Mouse (Mus musculus) large intestine, adult 2 months (tissue): Measurements from ENCODE around the gene Pi4ka. TPM values are rescaled to one million over a fixed set of nuclear protein-coding genes. Genes with fewer than 3 reads are reported as not detected.

Experiments
- DNase-seq: peaks from one replicate; pipeline ENCODE4 v3.0.0-alpha.2; 2012; ENCODE audit warnings: low read depth, low spot score
- WGBS: fragments of 180-500 bp; shearing (Covaris S2); methylation state at CpG from one replicate; pipeline ENCODE4 v1.1.7; 2018; 5-methylcytosine and 5-hydroxymethylcytosine counted together
- polyA plus RNA-seq: library from polyadenylated mRNA; depleted of rRNA; stranded (reverse); fragments of >200 nt; gene quantifications from 2 replicates; pipeline ENCODE4 v1.2.3, GENCODE M21; 2012

Pi4ka gene
- polyA plus RNA-seq, 1 experiment, result 54.5 TPM

DNA sequence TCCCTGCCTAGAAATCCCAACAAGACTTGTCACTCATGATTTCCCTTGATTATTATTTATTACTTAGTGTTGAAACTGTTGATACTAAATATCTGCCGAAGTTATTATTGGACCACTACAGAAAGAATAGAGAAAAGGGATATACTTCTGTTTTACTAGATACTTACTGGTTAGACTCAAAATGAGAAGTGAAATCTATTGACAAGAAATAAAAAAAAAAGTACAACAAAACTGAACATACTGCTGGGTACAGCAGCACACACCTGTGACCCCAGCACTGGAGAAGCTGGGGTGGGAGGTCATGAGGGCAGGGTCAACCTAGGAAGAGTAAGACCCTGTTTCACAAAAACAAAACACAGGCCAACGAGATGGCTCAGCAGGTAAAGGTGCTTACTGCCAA, 65.4 kb downstream of the Pi4ka start:
- DNase-seq, result no peak
- 82% methylated on average over 2 of the region's 2 CpGs for WGBS

DNA sequence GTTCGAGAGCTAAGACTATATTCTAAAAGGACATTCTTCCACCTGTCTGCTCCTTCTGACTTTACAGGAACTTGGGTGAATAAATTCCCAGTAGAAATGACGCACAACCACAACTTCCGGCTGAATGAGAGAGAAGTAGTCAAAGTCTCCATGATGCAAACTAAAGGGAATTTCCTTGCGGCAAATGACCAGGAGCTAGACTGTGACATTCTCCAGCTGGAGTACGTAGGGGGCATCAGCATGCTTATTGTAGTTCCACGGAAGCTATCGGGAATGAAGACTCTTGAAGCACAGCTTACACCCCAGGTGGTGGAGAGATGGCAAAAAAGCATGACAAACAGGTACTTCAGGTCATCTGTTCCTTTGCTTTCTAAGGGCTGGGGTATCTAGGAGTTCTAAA, 66.4 kb downstream of the Pi4ka start:
- WGBS, result 83% methylated on average over 7 of the region's 7 CpGs
- DNase-seq, result no peak

DNA sequence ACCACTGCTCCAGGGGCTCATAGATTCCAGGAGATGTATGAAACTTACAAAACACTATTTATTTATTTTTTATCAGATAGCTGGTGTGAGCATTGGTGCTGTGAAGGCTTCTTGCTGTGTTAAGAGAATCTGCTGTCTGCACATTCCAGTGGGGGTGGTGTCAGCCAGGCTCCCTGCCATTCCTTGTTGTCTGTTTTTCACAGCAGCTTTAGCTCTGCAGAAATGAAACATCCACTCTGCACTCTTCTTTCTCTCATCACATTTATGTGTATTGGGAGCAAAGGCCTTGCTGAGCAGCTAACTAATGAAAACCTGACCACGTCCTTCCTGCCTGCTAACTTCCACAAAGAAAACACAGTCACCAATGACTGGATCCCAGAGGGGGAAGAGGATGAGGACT, 70.0 kb downstream of the Pi4ka start:
- WGBS, result 77% methylated on average over 1 of the region's 1 CpGs
- DNase-seq, result no peak

DNA sequence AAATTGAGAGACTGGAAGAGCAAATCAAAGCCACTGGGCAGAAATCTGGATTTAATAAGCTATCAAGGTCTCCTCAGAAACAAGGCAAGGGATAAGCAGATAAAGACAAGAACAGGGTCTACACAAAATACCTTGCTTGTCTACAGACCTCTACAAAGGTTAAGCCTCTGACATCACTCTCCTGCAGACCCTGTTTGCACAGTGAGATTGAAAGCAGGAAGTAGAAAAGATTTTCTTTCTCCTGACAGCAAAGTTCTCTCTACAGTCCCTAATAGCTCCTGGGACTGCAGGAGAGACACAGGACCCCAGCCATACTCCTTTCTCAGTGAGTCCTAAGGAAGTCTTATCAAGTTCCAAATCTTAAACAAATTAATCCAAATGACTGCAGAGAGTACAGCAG, 71.5 kb downstream of the Pi4ka start:
- no peak for DNase-seq

DNA sequence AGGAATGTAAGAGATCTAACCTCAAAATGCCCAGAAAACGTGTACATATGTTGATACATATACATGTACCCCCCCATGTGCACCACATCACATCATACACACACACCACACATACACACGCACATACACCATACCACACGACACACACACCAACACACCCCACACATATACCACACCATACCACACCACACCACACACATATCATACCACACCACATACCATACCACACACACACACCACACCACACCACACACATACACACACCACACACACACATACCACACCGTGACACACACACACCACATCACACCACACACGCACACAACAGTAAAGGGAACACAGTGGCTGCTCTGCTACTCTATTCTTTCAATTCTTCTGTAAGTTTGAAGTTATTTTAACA, 74.3 kb downstream of the Pi4ka start:
- 93% methylated on average over 5 of the region's 5 CpGs for WGBS
- DNase-seq, result no peak

DNA sequence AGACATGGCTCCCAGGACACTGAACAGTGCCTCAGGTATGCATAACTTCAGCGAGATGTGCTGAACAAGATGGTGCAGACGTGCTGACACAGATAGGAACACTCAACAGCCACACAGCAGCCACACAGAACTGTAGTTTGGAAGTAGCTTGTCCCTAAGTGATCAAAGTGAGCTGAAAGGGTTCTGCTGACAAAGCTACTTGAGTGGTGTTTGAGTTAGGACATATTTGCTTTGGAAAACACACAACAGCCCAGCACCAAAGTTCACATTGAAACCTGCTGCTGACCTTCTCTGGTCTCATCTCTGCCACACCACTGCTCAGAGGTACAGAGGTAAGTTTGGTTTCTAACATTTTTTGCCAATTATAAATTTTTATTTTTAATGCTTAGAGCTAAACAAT, 75.0 kb downstream of the Pi4ka start, which contains the start of gene Serpind1:
Gene Serpind1, plus strand, starts transcription at position 256 of the 400 bp plus-strand sequence.
- no peak for DNase-seq
- WGBS, result 64% methylated on average over 2 of the region's 2 CpGs

DNA sequence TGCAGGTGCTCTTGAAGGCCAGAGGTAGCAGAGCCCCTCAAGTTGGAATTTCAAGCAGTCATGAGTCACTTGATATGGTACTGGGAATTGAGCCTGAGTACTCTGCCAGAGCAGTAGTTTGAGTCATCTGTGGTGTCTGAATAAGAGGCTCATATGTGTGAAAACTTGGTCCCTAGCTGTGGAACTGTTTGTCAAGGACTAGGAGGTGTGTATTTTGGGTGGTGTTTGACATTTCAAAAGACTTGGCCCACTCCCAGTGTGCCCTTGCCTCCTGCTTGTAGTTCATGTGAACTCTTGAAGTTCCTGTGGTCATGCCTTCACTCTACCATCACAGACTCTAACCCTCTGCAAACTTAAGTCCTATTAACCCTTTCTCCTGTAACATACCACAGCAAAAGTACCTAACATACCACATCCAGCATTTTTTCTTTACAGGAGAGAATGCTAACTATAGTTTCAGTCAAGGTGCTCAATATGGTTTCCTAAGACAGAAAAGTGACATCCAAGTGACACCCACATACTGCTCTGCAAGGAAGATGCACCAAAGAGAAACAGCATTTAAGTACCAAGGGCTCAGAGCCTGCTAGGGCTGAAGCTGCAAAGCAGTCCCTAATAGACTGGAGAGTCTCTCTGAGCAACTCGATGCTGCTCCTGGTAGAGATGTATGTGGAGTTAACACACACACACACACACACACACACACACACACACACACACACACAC, 76.1 kb downstream of the Pi4ka start:
- WGBS, result 88% methylated on average over 1 of the region's 1 CpGs
- DNase-seq, result no peak

DNA sequence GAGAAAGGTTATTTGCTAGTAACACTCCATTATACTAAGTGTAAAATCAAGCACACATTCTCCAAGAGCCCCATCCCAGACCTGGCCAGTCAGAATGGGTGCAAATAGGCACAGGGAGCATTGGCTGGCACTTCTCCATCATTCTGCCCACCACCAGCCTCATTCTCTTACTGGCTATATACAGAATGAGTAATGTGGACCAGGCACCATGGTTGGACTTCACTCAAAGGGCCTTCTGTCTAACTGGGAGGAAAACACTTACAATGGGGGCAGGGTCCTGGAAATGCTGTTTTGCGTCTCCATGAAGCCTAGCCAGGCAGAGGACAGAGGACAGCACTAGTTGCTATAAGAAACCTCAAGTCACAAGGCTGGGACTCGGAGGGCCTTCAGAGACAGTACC, 80.0 kb downstream of the Pi4ka start:
- DNase-seq, result no peak
- 95% methylated on average over 2 of the region's 2 CpGs for WGBS

DNA sequence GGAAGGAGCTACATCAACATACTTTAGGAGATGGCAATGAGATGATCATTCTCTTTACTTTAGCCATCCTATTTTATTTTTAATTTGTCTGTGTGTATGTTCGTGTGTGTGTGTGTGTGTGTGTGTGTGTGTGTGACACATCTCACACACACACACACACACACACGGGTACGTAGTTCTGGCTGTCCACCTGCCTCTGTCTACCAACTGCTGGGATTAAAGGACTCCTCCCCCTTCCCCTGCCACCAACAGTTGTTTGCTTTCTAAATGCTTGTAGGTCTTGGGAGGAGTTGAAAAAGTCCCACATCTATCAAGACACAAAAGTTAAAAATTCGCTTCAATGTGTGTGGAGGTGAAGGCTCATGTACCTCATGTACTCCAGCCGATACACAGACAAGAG, 81.4 kb downstream of the Pi4ka start:
- WGBS, result 92% methylated on average over 5 of the region's 5 CpGs

DNA sequence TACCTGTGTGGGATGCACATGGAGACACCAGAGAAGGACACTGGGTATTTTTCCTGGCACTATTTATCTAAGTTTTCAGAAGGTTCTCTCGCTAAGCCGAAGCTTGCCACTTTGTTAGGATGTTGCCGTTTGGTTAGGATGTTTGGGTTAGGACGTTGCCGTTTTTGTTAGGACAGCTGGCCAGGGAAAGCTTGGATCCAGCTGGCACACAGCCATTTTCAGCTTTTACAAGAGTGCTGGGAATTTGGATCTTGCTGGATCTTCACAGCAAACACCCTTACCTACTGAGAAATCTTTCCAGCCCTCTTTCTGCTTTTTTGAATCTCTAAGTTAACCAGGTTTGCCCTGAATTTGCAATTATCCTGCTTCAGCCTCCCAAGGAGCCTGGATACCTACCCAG, 84.6 kb downstream of the Pi4ka start:
- 28% methylated on average over 5 of the region's 5 CpGs for WGBS
- DNase-seq, result no peak

More for the DNA sequence above, 81.4 kb downstream of the Pi4ka start:
- no peak for DNase-seq

DNA sequence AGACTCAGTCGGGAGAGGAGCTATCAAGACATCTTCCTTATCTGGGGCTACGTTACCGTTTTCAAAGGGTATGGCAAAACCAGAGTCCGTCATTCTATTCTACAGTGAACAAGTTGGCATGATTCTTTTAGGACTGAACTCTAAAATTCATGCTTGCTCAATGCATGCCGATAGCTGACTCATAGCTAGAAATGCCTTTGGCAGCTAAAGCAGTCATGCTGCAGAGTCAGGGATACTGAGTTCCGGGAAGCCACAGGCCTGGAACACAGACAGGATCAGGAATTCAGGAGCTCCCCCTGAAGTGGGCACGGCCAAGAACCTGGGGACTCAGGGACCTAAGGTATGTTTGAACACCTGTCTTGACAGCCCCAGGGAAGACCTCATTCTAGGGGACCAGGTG, 89.6 kb downstream of the Pi4ka start:
- DNase-seq, result no peak
- 94% methylated on average over 7 of the region's 7 CpGs for WGBS

DNA sequence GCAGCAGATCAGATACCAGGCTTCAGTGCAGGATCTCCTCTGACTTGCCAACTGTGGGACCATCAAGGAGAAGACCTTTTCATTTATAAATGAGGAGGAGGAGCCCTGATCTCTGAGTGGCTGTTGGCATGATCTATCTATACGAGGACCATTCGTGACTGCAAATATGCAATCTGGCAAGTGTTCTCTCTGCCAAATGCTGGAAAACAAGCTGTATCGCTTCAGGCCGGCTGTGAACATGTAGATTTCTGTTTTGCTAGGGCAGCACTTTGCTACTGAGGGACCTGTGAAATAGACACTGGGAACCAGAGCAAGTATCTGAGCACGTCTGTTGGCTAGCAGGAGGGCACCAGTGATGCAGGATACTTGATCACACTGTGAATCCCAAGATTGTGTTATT, 93.6 kb downstream of the Pi4ka start:
- no peak for DNase-seq
- WGBS, result 97% methylated on average over 5 of the region's 5 CpGs

DNA sequence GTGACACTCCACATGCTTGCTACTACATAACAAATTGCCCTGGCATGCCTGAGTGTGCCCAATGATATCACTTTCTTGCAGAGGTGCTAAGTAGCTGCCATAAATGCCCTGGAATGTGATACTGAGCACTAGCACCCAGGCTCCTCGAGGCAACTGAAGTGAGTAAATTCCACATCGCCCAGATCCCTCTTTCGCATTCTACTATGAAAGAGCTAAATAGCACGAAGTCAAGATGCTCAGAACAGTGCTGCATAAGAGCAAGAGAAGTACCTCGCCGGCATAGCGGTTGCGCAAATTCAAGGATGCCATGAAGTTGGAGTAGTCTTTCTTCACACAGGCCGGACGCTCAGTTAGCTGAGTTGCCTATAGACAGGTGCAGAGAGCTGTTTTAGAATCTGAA, 97.1 kb downstream of the Pi4ka start:
- no peak for DNase-seq
- WGBS, result 86% methylated on average over 10 of the region's 10 CpGs

DNA sequence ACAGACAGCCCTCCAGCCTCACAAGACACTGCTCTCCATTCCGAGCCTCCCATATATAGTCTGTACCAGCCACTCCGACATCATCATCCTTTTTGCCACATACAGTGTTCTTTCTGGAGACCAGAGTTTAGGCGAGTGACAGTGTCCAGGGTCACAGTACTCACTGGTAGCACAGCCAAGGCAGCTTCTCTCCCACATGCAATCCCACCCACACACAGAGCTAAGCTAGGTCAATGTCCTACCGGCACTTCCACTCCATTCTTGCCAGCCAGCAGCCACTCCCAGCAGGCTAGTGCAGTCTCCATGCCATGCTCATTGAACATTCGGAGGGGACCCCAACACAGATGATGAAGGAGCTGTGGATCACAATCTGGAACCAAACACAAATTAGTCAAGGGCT, 98.7 kb downstream of the Pi4ka start:
- no peak for DNase-seq
- WGBS, result 93% methylated on average over 5 of the region's 5 CpGs

DNA sequence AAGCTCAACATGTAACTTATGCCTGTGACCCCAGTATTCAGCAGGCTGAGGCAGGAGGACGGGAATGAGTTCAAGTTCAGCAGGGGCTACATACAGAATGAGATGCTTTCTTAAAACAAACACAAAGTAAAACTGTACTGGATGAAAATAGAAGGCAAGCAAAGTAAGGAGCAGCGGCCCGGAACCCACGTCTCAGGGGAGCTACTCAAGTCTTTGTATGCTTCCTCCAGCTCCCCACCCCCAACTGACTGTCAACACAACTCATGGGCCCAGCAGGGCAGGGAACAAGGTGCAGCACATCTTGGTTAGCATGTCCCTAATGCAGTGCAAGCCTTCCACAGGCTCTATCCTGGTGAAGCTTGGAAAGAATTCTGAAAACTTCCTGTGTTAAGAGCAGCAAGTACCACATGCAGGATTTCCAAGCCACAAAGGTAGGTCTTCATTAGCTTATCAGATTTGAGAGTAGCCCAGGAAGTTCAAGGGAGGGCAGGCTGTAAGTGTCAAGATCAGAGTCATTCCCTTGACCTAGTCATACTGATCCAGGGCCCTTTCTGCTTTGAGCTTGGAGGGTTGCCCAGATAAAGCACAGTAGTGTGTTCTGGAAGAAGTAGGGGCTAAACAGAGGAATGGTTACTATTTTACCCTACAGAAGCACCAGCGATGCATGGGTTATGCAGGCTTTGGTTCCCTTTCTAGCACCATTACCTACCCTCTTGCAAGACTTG, 102.4 kb downstream of the Pi4ka start:
- DNase-seq, result no peak
- 93% methylated on average over 5 of the region's 5 CpGs for WGBS

DNA sequence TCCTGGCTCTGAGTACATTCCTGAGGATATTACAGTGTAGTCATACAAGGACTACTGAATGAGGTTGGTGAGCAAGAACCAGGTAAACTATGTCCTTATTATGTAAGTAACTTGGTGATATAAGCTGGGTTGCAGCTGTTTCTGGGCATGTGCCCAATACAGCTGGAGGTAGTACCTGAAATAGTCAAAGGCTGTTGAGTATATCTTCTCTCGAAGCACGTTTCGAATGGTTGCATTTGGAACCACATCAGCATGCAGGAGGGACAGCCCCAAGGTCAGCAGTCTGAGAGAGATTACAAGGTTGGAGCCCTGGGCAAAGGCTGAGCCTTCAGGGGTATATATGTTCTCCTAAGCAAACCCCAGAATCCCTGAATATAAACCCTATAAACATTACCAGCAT, 105.3 kb downstream of the Pi4ka start:
- DNase-seq, result no peak
- WGBS, result 91% methylated on average over 3 of the region's 3 CpGs

DNA sequence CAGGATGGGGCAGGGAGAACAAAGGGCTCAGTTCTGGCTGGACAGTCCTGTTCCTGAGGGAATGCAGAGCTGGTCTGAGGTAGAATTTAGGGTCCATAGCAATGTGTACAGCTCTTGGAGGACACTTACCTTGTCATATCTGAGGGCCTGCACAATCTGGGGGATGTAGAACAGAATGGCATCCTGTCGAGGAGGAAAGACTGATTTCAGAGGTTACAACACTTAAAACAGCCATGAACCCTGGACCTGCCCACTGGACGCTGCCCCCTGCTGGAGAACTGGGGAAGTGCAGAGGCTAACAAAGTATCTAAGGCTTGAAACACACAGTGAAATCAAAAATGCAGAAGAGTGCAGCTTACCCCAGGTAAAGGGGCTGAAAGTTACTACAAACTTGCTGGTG, 113.4 kb downstream of the Pi4ka start:
- WGBS, result 3% methylated on average over 2 of the region's 2 CpGs
- DNase-seq, result peak; percentile 38

DNA sequence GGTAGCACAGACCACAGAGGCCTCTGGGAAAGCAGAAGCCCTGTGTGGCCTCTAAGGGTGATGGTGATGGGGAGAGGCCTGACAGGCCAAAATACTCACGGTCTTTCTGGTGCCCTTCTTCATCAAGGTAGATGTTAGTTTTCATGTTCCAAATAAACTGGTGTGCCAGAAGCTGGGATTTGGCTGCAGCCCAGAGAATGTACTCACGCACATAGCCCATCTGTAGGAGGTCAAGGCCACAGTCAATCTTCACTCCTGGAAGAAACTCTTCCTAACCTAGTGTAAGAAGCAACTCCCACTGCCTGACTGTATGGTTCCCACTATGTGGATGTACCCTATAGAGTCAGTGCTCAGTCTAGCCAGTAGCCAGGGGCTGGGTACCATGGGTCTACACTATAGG, 115.1 kb downstream of the Pi4ka start:
- DNase-seq, result no peak
- 95% methylated on average over 2 of the region's 2 CpGs for WGBS

DNA sequence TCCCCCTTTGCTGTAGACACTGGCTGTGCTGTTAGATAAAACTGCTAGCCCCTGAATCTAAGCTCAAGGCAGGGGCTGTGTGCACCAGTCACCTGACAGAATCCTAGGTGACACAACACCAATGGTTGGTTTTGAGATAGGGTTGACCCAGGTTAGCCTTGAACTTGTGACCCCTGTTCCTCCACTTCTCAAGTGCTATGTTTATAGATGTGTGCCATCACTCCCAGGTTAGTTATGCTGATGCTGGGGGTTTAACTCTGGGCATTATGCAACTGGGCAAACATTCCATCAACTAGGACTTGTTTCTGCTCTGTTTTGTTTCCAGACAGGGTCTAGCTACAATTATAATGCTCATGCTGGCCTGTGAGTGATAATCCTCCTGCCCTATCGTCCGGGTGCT, 119.0 kb downstream of the Pi4ka start:
- no peak for DNase-seq
- 95% methylated on average over 2 of the region's 2 CpGs for WGBS

DNA sequence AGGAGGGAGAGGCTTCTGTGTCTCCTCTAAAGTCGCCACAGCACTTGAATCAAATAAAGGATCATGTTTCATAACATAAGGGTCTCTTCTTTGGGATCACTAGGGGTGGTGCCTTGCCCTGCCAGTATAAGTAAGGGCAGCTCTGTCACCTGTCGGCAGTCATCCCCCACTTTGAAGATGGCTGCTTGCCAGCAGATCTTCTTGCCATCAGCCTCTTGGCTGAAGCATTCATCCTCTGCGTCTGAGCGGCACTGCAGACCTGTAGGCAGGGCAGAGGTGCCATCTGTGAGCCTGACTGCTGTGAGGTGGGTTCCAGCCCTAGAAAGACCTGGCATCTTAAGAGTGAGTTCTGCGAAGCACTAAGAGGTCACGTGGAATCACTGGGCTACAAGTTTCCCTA, 123.0 kb downstream of the Pi4ka start:
- no peak for DNase-seq
- 66% methylated on average over 6 of the region's 6 CpGs for WGBS

DNA sequence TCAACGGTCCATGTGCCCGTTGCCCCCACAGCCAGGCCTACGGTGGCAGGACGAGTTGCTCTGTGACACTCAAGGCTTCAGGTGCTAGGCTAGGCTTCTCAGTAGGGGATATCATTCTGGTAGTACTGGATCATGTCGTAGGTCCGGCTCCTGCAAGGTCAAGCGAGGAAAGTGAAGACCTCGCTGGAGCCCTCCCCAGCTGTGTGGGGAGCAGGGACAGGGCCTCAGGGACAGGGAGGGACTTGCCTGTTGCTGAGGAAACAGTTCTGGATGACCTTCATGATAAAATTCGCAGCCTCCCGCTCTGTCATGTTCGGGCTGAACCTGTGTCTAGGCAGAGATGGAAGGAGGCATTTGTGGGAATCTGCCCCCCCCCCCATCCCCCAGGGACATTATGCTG, 125.6 kb downstream of the Pi4ka start:
- DNase-seq, result no peak
- WGBS, result 92% methylated on average over 11 of the region's 11 CpGs
